Mouse (Mus musculus): ENCODE measurements at regions not wholly inside any gene's neighbourhood (a gene's known extent, or its start where the extent isn't known, plus 50 kb on each side); places are given as distances from the start of the nearest gene placed in this dataset.

- no peak for ATAC-seq (replicated peaks; ENCODE audit: low FRiP score, low TSS enrichment, poor library complexity, severe bottlenecking)
Measured at GRCm38 (mm10) chr5:46108020-46108419, 250.6 kb upstream of the Lcorl start.

DNA sequence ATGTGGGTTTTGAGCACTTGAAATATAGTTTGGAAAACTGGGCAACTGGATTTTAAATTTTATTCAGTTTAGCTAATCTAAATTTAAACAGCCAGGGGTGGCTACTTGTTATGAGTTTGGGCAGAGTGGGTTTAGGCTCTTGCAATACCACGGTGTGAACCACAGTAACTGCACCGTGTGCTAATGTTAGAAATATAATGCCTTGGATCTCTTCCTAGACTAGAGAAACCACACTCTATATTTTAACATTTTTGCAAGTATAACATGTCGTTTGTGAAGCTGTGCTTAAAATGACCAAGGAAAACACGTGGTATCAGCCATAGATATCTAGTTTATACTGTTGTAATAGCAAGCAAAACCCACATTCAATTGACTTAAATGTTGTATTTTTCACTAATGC is 245.9 kb upstream of the Lcorl start:
- ATAC-seq (replicated peaks; ENCODE audit: low FRiP score, low TSS enrichment, poor library complexity, severe bottlenecking), result no peak

DNA sequence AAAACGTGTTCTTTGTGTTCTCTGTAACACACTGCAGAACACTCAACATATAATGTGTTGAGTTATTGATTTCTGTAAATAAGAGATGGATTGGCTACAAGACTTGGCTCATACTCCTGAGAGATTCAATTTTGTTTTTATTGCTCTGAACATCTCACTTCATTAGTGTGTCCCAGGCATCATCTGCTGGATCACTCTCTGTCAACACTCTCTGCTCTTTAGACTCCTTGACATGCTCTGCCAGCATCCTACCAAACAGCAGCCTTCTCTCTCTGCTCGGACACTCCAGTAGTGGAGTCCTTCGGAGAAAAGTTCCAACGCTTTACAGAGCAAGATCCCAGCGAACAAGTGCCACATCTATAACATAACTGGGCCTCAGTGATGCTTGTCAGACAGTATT is 235.1 kb upstream of the Lcorl start:
- ATAC-seq (replicated peaks; ENCODE audit: low FRiP score, low TSS enrichment, poor library complexity, severe bottlenecking), result no peak

DNA sequence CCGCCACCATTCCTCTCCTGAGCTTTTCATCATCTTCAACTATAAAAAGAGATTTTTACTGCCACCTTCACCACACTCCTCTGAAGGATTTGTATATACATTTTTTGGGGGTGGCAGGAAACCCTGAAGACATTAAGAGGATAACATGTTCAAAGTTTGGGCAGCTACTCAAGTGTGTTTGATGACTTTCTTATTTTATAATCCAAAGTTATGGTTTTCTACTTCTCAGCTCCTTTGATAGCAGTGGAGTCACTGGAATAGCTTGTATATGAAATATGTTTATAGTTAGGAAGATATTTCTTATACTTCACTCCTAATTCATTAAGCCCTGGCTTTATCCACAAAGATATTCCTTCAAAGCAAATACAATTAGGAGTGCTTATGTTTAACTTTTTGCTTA is 229.5 kb upstream of the Lcorl start:
- ATAC-seq (replicated peaks; ENCODE audit: low FRiP score, low TSS enrichment, poor library complexity, severe bottlenecking), result no peak

DNA sequence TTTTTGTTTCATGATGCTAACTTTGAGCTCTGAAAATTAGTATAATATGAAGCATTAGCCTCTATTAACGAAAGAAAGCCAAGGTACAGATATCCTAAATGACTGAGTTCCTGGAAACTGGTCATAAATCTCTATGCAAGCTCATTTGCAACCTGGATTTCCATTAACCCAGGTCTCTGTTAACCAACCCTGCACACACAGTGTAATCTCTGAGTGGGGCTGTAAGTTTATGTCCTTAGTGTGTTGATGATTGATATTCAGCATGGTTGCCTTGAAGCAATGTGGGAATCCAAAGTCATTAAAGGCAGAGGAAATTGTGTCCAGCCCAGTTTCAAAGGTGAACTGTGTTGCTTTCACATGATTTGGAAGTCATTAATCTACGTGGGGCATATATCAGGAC is 225.9 kb upstream of the Lcorl start:
- no peak for ATAC-seq (replicated peaks; ENCODE audit: low FRiP score, low TSS enrichment, poor library complexity, severe bottlenecking)

DNA sequence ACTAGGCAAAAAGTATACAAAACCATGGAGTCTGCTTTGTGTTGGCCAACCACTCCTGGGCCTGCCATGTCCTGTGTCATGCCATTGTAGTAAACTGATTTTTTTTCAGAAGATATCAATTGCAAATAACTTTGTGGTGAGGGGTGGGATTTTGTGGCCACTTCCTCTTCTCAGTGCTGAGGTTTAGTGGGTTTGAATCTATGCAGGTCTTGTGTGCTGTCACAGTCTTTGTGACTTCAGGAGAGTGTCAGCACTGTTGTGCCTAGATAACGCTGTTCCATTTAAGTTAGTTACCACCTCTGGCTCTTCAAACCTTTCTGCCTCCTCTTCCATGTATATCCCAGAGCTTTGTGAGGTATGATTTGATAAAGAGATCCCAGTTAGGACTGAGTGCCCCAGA is 216.3 kb upstream of the Lcorl start:
- no peak for ATAC-seq (replicated peaks; ENCODE audit: low FRiP score, low TSS enrichment, poor library complexity, severe bottlenecking)

DNA sequence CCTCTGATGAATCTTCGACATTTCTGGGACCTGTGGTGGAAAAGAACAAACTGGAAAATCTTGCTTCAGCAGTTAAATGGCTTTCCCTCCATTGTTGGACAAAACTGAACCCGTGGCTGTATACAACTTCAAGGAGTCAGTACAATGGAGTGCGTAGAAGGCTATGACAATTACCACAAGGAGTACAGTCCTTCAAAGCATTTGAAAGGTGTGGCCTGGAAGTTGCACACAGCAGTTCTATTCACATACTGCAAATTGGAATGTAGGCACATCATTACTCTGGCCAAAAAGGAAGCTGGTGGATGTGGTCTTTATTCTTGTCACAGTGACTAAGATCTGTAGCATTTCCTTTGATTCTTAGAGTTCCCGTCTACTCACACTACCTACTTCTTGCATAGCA is 215.7 kb upstream of the Lcorl start:
- no peak for ATAC-seq (replicated peaks; ENCODE audit: low FRiP score, low TSS enrichment, poor library complexity, severe bottlenecking)

DNA sequence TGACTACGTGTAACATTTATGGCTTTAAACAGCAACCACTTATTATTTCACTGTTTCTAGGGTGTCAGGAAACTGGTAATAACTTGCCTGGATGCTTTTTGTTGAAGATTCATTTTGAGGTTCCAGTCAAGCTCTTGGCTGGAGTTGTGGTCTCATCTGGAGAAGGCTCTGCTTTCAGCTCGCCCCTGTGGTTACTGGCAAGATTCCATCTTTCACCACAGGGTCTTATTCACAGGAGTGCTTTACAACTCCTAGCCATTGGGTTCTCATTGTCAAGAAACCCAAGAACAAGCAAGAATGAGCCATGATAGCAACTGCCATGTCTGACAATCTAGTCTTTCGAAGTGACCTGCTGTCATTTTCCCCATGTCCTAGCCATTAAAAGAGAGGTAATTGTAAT is 202.5 kb upstream of the Lcorl start:
- no peak for ATAC-seq (replicated peaks; ENCODE audit: low FRiP score, low TSS enrichment, poor library complexity, severe bottlenecking)

- ATAC-seq (replicated peaks; ENCODE audit: low FRiP score, low TSS enrichment, poor library complexity, severe bottlenecking), result no peak
Measured at GRCm38 (mm10) chr5:46054850-46055249, 197.4 kb upstream of the Lcorl start.

DNA sequence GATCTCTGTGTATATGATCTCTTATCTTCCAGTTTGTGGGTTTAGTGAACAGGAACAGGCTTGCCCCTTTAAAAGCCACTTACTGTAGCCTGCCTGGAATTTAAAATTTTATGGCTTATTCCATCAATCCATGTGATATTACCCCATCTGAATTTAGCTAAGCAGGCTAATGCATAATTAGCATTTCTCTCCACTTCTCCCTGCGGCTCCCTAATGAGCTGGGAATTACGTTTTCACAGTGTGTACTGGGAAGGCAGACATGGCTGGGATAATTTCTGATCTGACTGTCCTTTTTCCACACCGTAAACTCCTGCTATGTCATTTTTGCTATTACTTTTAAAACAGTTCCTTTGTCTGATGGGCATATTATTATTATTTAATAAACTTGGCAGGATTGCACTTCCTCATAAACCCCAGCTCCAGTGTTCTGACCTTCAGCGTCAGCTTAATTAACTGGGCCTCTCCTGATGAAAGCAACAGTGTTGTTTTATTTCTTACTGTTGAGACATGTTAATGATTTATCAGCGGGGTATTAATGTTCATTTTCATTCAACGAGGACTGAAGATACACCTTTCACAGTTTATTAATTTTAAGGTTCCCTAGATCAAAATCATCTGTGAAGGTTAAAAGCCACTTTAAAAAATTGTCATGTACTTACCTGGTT is 185.4 kb upstream of the Lcorl start:
- ATAC-seq (replicated peaks; ENCODE audit: low FRiP score, low TSS enrichment, poor library complexity, severe bottlenecking), result no peak

DNA sequence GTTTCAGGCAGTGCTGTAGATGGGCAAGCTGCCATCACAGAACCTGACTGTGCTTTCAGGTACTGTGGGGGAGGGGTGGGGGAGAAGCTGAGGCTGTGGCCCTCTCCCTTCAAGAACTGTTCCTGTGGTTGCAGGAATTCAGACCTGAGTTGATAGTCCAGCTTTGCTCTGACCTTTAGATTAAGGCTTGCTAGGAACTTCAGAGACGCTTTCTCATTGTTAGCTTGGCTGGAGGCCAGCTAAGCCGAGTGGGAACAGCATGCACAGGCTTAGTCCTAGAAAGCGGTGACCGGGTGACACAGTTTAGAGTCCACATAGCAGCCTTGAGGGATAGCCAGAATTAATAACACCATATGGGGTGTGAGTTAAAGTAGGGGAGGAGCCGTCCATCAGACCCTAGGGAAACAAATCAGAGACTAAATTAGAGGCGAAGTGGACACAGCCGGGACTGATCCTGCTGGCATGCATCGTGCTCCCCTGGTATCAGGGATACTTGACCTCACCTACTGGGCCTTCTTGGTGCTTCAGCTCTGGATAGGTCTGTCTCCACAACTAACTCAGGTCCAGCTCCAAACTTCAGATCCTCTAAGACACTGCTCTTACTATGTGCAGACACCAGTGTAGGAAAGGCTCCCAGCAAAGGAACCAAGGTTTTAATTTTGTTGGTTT is 175.7 kb upstream of the Lcorl start:
- ATAC-seq (replicated peaks; ENCODE audit: low FRiP score, low TSS enrichment, poor library complexity, severe bottlenecking), result no peak

DNA sequence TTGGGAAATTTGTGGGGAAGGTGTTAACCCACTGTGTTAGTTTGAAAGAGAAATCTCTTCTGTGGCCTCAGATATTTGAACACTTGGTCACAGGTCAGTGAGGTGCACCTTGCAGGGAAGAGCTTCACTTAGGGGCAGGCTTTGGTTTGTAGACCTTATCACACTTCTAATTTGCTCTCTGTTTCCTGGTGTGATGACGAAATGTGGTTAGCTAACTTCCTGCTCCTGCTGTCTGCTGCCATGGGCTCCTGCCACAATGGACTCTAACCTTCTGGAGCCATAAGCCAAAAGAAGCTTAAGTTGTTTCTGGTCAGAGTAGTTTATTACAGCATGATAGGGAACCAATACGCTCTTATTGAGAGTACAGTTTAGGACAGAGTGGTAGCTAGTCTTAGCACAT is 174.8 kb upstream of the Lcorl start:
- ATAC-seq (replicated peaks; ENCODE audit: low FRiP score, low TSS enrichment, poor library complexity, severe bottlenecking), result no peak

- no peak for ATAC-seq (replicated peaks; ENCODE audit: low FRiP score, low TSS enrichment, poor library complexity, severe bottlenecking)
Measured at GRCm38 (mm10) chr5:46024138-46024537, 166.7 kb upstream of the Lcorl start.

DNA sequence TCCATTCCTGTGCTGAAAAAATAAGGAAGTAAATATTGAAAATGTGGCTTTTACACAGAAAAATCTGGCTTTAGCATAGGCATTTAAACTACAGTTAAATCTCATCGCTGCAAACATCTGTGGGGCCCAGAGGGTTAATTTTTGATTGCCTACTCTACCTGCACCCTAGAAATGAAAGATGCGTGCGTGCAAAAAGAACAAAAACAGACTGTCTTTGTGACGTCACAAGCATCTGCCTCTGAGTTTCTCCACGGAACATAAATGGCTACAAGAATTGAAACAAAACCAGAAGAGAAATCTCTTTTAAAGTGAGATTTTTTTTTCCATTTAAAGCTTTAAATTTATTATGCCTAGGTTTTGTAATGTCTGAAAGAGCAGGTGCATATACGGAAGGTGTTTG is 166.0 kb upstream of the Lcorl start:
- no peak for ATAC-seq (replicated peaks; ENCODE audit: low FRiP score, low TSS enrichment, poor library complexity, severe bottlenecking)

GRCm38 (mm10) chr5:46022047-46022422 is 164.6 kb upstream of the Lcorl start:
- ATAC-seq (replicated peaks; ENCODE audit: low FRiP score, low TSS enrichment, poor library complexity, severe bottlenecking), result no peak

- ATAC-seq (replicated peaks; ENCODE audit: low FRiP score, low TSS enrichment, poor library complexity, severe bottlenecking), result no peak
Measured at GRCm38 (mm10) chr5:46021398-46022046, 164.1 kb upstream of the Lcorl start.

DNA sequence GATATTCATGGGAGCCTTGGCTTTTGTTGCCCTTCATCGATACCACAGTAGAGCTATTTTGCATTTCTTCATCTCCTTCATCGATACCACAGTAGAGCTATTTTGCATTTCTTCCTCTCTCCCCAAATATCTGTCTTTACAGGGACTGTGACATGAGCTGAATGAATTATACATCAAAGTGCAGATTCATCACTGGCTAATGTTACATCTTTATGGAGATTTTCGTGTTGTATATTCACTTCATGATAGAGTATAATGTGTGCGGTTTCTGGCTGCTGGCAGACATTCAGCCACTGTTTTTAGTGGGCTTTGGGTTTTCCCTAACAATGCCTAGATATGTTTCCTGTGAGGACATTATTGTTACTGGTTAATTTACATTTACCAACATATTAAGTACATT is 162.8 kb upstream of the Lcorl start:
- no peak for ATAC-seq (replicated peaks; ENCODE audit: low FRiP score, low TSS enrichment, poor library complexity, severe bottlenecking)

DNA sequence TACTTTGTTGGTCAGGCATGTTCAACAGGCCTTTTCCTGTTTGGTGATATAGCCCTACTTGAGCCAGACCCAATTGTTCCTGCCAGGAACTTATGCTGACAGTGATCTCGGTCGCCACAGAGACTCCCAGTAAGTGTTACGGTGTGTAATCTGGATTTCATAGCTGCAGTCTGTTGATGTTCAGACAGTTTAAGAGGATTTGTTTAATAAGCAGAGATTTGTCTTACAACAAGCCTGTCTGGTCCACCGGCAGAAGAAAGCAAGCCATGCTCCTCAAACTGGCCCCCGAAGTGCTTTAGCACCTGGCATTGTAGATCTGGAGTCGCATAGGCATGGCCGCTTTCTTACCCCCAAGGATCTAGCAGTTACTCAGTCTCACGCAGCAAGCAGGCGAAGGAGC is 150.0 kb upstream of the Lcorl start:
- ATAC-seq (replicated peaks; ENCODE audit: low FRiP score, low TSS enrichment, poor library complexity, severe bottlenecking), result no peak

GRCm38 (mm10) chr5:46006691-46007090 is 149.3 kb upstream of the Lcorl start:
- ATAC-seq (replicated peaks; ENCODE audit: low FRiP score, low TSS enrichment, poor library complexity, severe bottlenecking), result no peak

- no peak for ATAC-seq (replicated peaks; ENCODE audit: low FRiP score, low TSS enrichment, poor library complexity, severe bottlenecking)
Measured at GRCm38 (mm10) chr5:46006228-46006627, 148.8 kb upstream of the Lcorl start.

- ATAC-seq (replicated peaks; ENCODE audit: low FRiP score, low TSS enrichment, poor library complexity, severe bottlenecking), result no peak
Measured at GRCm38 (mm10) chr5:46005631-46006030, 148.2 kb upstream of the Lcorl start.

All from megakaryocyte-erythroid progenitor cell, adult 5-6 weeks (primary cell).